Mouse (Mus musculus) olfactory bulb, adult 2 months (tissue): ENCODE data around the gene Syt8.

Source experiments
- CTCF ChIP-seq: fragments of 200-500 bp; IDR thresholded peaks from 2 replicates; pipeline ENCODE4 v1.5.1; 2012; ENCODE audit warnings: low read depth, mild to moderate bottlenecking, low read length, moderate library complexity; ENCODE audit not compliant: insufficient read depth
- POLR2A ChIP-seq: fragments of 200-500 bp; IDR thresholded peaks from 2 replicates; pipeline ENCODE4 v1.6.1; 2012; ENCODE audit warnings: mild to moderate bottlenecking, low read depth, low read length, moderate library complexity; ENCODE audit not compliant: insufficient read depth

- TF ChIP-seq POLR2A (no peak), CTCF (no peak)
These were observed 25.0 kb upstream of the Syt8 start for GRCm38 (mm10) chr7:142409603-142410002.
